ENCODE assay signal across 8 mouse cellular contexts in genomic region chr17:29494062-29494731, GRCm38 (mm10). TPM values are rescaled to one million over a fixed set of nuclear protein-coding genes. Genes with fewer than 3 reads are reported as not detected.
DNase-seq lines count a peak whose midpoint lies in the region; ATAC-seq and TF ChIP-seq lines count a peak whose summit lies in the region.
"Had no signal": no experiment of that assay in that cellular context is flagged by ENCODE, and none has a peak within 500 bp of the region (broad histone marks: within the 10 kb centered on the region; RNA-seq: fewer than 3 reads in every experiment).

No protein-coding gene starts in this region.

- H3K4me2 ChIP-seq in hindbrain, embryonic 13.5 days: no peak overlapping the region
- H3K4me2 ChIP-seq in hindbrain, embryonic 14.5 days (replicated peaks): no peak overlapping the region
- H3K4me2 ChIP-seq in CH12.LX (ENCODE audit: insufficient read depth, low read depth, poor library complexity, severe bottlenecking): peak overlapping the region; percentile 84
- H3K4me2 ChIP-seq in liver, postnatal 0 days (ENCODE audit: low read depth, low read length): peak overlapping the region; percentile 89
- no peak overlapping the region for H3K4me2 ChIP-seq in kidney, embryonic 14.5 days (replicated peaks; ENCODE audit: low read depth, low read length)

- TF ChIP-seq EP300 in CH12.LX (IDR thresholded peaks at IDR 0.05; ENCODE audit: low read length): peak; percentile 75
- no peak for TF ChIP-seq EP300 in liver, postnatal 0 days (IDR thresholded peaks at IDR 0.05; ENCODE audit: low read depth)

- no peak overlapping the region for H3K4me3 ChIP-seq in hindbrain, embryonic 13.5 days
- no peak overlapping the region for H3K4me3 ChIP-seq in hindbrain, embryonic 14.5 days (replicated peaks; ENCODE audit: low read length)
- H3K4me3 ChIP-seq in CH12.LX (replicated peaks in 1 of 3; ENCODE audit: low read depth in 2 of 3, low read length in 2 of 3, poor library complexity in 1 of 3): peak overlapping the region; percentile 71 to 93 (median 85)
- peak overlapping the region; percentile 96 for H3K4me3 ChIP-seq in liver, postnatal 0 days (ENCODE audit: low read depth, low read length)
- no peak overlapping the region for H3K4me3 ChIP-seq in kidney, embryonic 14.5 days (ENCODE audit: low read length)

- in situ Hi-C loops in CH12.LX (cut with MboI; ENCODE audit: low pct_ligation_motif_present, low pct_unique_long_range_greater_than_20kb, low sequenced_read_pairs): loop anchor here (5.0 kb wide), 1 partner anchor 97 kb away; no protein-coding TSS in a partner anchor

- peaks cover 34% of the 10 kb centered on the region for H3K4me1 ChIP-seq in hindbrain, embryonic 13.5 days (replicated peaks)
- H3K4me1 ChIP-seq in hindbrain, embryonic 14.5 days (replicated peaks; ENCODE audit: control insufficient read depth, insufficient read depth, low read length): peaks cover 13% of the 10 kb centered on the region
- peaks cover 11 to 28% of the 10 kb centered on the region in 2 experiments for H3K4me1 ChIP-seq in CH12.LX (ENCODE audit: control insufficient read depth in 1 of 2, insufficient read depth in 2 of 2)
- peaks cover 34% of the 10 kb centered on the region for H3K4me1 ChIP-seq in liver, postnatal 0 days (ENCODE audit: insufficient read depth)
- peaks cover 11% of the 10 kb centered on the region; the same call in 1 of the 2 replicates for H3K4me1 ChIP-seq in kidney, embryonic 14.5 days (ENCODE audit: control insufficient read depth, insufficient read depth, low read length)

- no peaks in the 10 kb centered on the region for H3K9me3 ChIP-seq in hindbrain, embryonic 13.5 days
- H3K9me3 ChIP-seq in hindbrain, embryonic 14.5 days (ENCODE audit: control insufficient read depth, low read length): no peaks in the 10 kb centered on the region
- H3K9me3 ChIP-seq in CH12.LX (replicated peaks; ENCODE audit: low read length): no peaks in the 10 kb centered on the region
- H3K9me3 ChIP-seq in liver, postnatal 0 days (ENCODE audit: low read length): no peaks in the 10 kb centered on the region
- no peaks in the 10 kb centered on the region for H3K9me3 ChIP-seq in kidney, embryonic 14.5 days (ENCODE audit: control insufficient read depth, low read length)

- H3K79me2 ChIP-seq in CH12.LX (replicated peaks; ENCODE audit: control insufficient read depth, extremely low read depth, insufficient read depth, poor library complexity, severe bottlenecking): peaks cover 46% of the 10 kb centered on the region

- no peaks in the 10 kb centered on the region for H3K27me3 ChIP-seq in hindbrain, embryonic 13.5 days
- H3K27me3 ChIP-seq in hindbrain, embryonic 14.5 days (ENCODE audit: control insufficient read depth, insufficient read depth, low read length): no peaks in the 10 kb centered on the region
- H3K27me3 ChIP-seq in CH12.LX (replicated peaks): no peaks in the 10 kb centered on the region
- H3K27me3 ChIP-seq in liver, postnatal 0 days (ENCODE audit: insufficient read depth, low read length): no peaks in the 10 kb centered on the region
- H3K27me3 ChIP-seq in kidney, embryonic 14.5 days (ENCODE audit: control insufficient read depth, insufficient read depth, low read length): no peaks in the 10 kb centered on the region

- WGBS in hindbrain, embryonic 13.5 days: 56% methylated on average over 10 of the region's 10 CpGs
- 61% methylated on average over 10 of the region's 10 CpGs for WGBS in hindbrain, embryonic 14.5 days
- 45% methylated on average over 10 of the region's 10 CpGs for WGBS in liver, postnatal 0 days (ENCODE audit: insufficient replicate concordance)
- 71% methylated on average over 10 of the region's 10 CpGs for WGBS in kidney, embryonic 14.5 days

- H3K9ac ChIP-seq in hindbrain, embryonic 13.5 days: peak overlapping the region; percentile 35
- no peak overlapping the region for H3K9ac ChIP-seq in hindbrain, embryonic 14.5 days
- H3K9ac ChIP-seq in CH12.LX (ENCODE audit: insufficient read depth, low read depth): peak overlapping the region; percentile 96
- H3K9ac ChIP-seq in liver, postnatal 0 days (replicated peaks): peak overlapping the region; percentile 100
- H3K9ac ChIP-seq in kidney, embryonic 14.5 days (ENCODE audit: low read depth, low read length): no peak overlapping the region

- TF ChIP-seq CTCF in CH12.LX (conservative IDR thresholded peaks at IDR 0.05 in 1 of 2, IDR thresholded peaks at IDR 0.05 in 1 of 2; ENCODE audit: low read depth in 2 of 2, low read length in 2 of 2): no peak
- TF ChIP-seq CTCF in liver, postnatal 0 days (IDR thresholded peaks at IDR 0.05; ENCODE audit: low read depth): no peak

- no peak for ATAC-seq in hindbrain, embryonic 13.5 days (ENCODE audit: low FRiP score)
- ATAC-seq in hindbrain, embryonic 14.5 days (ENCODE audit: low FRiP score): no peak
- no peak for ATAC-seq in liver, postnatal 0 days
- no peak for ATAC-seq in kidney, embryonic 14.5 days (ENCODE audit: low FRiP score, low TSS enrichment)

- no peak overlapping the region for H3K27ac ChIP-seq in hindbrain, embryonic 13.5 days
- no peak overlapping the region for H3K27ac ChIP-seq in hindbrain, embryonic 14.5 days
- peak overlapping the region; percentile 99 for H3K27ac ChIP-seq in CH12.LX (ENCODE audit: insufficient read depth, low read depth)
- H3K27ac ChIP-seq in liver, postnatal 0 days (ENCODE audit: low read depth): peak overlapping the region; percentile 99
- no peak overlapping the region for H3K27ac ChIP-seq in kidney, embryonic 14.5 days (ENCODE audit: low read depth, low read length)

- DNase-seq in hindbrain, embryonic 14.5 days (ENCODE audit: low spot score): no peak
- DNase-seq in CH12.LX (ENCODE audit: extremely low read depth) (peak; percentile 93), ZHBTc4 (ENCODE audit: low read depth, low spot score) (peak; percentile 87)
- peak; percentile 34 for DNase-seq in liver, postnatal 0 days
- DNase-seq in testis, postnatal 14 days (ENCODE audit: low spot score): no peak
- DNase-seq: layer of hippocampus, adult 9-11 months had no signal

- dilution Hi-C loops in CH12.LX (cut with MboI; ENCODE audit: extremely low pct_ligation_motif_present, extremely low pct_unique_long_range_greater_than_20kb, low sequenced_read_pairs): no loop called here

- H3K36me3 ChIP-seq in hindbrain, embryonic 13.5 days: peaks cover 11% of the 10 kb centered on the region
- H3K36me3 ChIP-seq in hindbrain, embryonic 14.5 days (replicated peaks; ENCODE audit: control insufficient read depth, insufficient read depth): peaks cover 12% of the 10 kb centered on the region
- H3K36me3 ChIP-seq in CH12.LX (replicated peaks in 1 of 2; ENCODE audit: control insufficient read depth in 1 of 2, insufficient read depth in 1 of 2, low read length in 1 of 2): peaks cover 17 to 47% of the 10 kb centered on the region in 2 experiments
- peaks cover 34% of the 10 kb centered on the region for H3K36me3 ChIP-seq in liver, postnatal 0 days (replicated peaks; ENCODE audit: insufficient read depth, low read length)
- peaks cover 19% of the 10 kb centered on the region for H3K36me3 ChIP-seq in kidney, embryonic 14.5 days (ENCODE audit: control insufficient read depth, insufficient read depth, low read length)

- TF ChIP-seq POLR2A in CH12.LX (IDR thresholded peaks at IDR 0.05; ENCODE audit: low read depth, low read length): peak; percentile 62

- no peak; the same call in 1 of the 2 replicates for TF ChIP-seq RAD21 in CH12.LX (IDR thresholded peaks at IDR 0.05; ENCODE audit: low read depth, low read length)

TF ChIP-seq in CH12.LX, 34 proteins besides CTCF, POLR2A, EP300 and RAD21 (continues in another document):
- TF ChIP-seq ETS1 (conservative IDR thresholded peaks at IDR 0.05; ENCODE audit: low read depth, low read length): peak; percentile 98
- TF ChIP-seq ZNF384 (IDR thresholded peaks at IDR 0.05; ENCODE audit: low read depth, low read length): peak; percentile 88
- TF ChIP-seq JUN (IDR thresholded peaks at IDR 0.05; ENCODE audit: insufficient read depth, low read depth, low read length): no peak

RNA-seq across cellular contexts. Expression of gene Pim1, which starts 3.6 kb away (rescaled TPM):
- 12.7 and 13.8 TPM in 2 replicates for polyA plus RNA-seq in hindbrain, embryonic 13.5 days (2015; fragmentation: Nextera tagmentation; extraction: Ambion mirVana)
- 6.4 and 7.8 TPM in 2 replicates for polyA plus RNA-seq in hindbrain, embryonic 14.5 days (2014; fragmentation: Nextera tagmentation; extraction: Ambion mirVana)
- total RNA-seq in CH12.LX (2012; rRNA removed): 141 and 178 TPM in 2 replicates
- total RNA-seq in CH12.LX (2014; rRNA removed): 72.7 and 75.8 TPM in 2 replicates
- 121 and 133 TPM in 2 replicates for polyA plus RNA-seq in CH12.LX (2012; ENCODE audit: insufficient read length, low read depth)
- polyA plus RNA-seq in liver, postnatal 0 days (2015; fragmentation: Nextera tagmentation; extraction: Ambion mirVana): 35.6 and 57.1 TPM in 2 replicates
- polyA plus RNA-seq in kidney, embryonic 14.5 days (2014; fragmentation: Nextera tagmentation; extraction: Ambion mirVana): 12.6 and 15.6 TPM in 2 replicates

RNA-seq across cellular contexts. Expression of gene Gm17657, which starts 55.2 kb away (rescaled TPM):
- polyA plus RNA-seq in hindbrain, embryonic 13.5 days (2015; fragmentation: Nextera tagmentation; extraction: Ambion mirVana): not detected in 2 replicates
- polyA plus RNA-seq in hindbrain, embryonic 14.5 days (2014; fragmentation: Nextera tagmentation; extraction: Ambion mirVana): not detected in 2 replicates
- total RNA-seq in CH12.LX (2012; rRNA removed): 0.21 and 0.50 TPM in 2 replicates
- not detected in 2 replicates for total RNA-seq in CH12.LX (2014; rRNA removed)
- polyA plus RNA-seq in CH12.LX (2012; ENCODE audit: insufficient read length, low read depth): 0.16 and 0.20 TPM in 2 replicates
- polyA plus RNA-seq in liver, postnatal 0 days (2015; fragmentation: Nextera tagmentation; extraction: Ambion mirVana): not detected in 2 replicates
- not detected in 2 replicates for polyA plus RNA-seq in kidney, embryonic 14.5 days (2014; fragmentation: Nextera tagmentation; extraction: Ambion mirVana)

RNA-seq across cellular contexts. Expression of gene Tbc1d22b, which starts 55.4 kb away (rescaled TPM):
- polyA plus RNA-seq in hindbrain, embryonic 13.5 days (2015; fragmentation: Nextera tagmentation; extraction: Ambion mirVana): 22.1 and 22.8 TPM in 2 replicates
- polyA plus RNA-seq in hindbrain, embryonic 14.5 days (2014; fragmentation: Nextera tagmentation; extraction: Ambion mirVana): 27.8 and 30.5 TPM in 2 replicates
- 6.6 and 7.3 TPM in 2 replicates for total RNA-seq in CH12.LX (2012; rRNA removed)
- total RNA-seq in CH12.LX (2014; rRNA removed): 3.1 and 3.8 TPM in 2 replicates
- 13.4 and 17.3 TPM in 2 replicates for polyA plus RNA-seq in CH12.LX (2012; ENCODE audit: insufficient read length, low read depth)
- 1.9 and 2.1 TPM in 2 replicates for polyA plus RNA-seq in liver, postnatal 0 days (2015; fragmentation: Nextera tagmentation; extraction: Ambion mirVana)
- 11.5 and 18.5 TPM in 2 replicates for polyA plus RNA-seq in kidney, embryonic 14.5 days (2014; fragmentation: Nextera tagmentation; extraction: Ambion mirVana)

RNA-seq across cellular contexts. Expression of gene Tmem217, which starts 58.0 kb away (rescaled TPM):
- 1.6 and 1.8 TPM in 2 replicates for polyA plus RNA-seq in hindbrain, embryonic 13.5 days (2015; fragmentation: Nextera tagmentation; extraction: Ambion mirVana)
- 0.50 and 0.53 TPM in 2 replicates for polyA plus RNA-seq in hindbrain, embryonic 14.5 days (2014; fragmentation: Nextera tagmentation; extraction: Ambion mirVana)
- 0.76 and 0.97 TPM in 2 replicates for total RNA-seq in CH12.LX (2012; rRNA removed)
- total RNA-seq in CH12.LX (2014; rRNA removed): not detected in 2 replicates
- 0.26 TPM in 1 of 2 replicates, not detected in the other for polyA plus RNA-seq in CH12.LX (2012; ENCODE audit: insufficient read length, low read depth)
- not detected in 2 replicates for polyA plus RNA-seq in liver, postnatal 0 days (2015; fragmentation: Nextera tagmentation; extraction: Ambion mirVana)
- polyA plus RNA-seq in kidney, embryonic 14.5 days (2014; fragmentation: Nextera tagmentation; extraction: Ambion mirVana): 0.42 and 0.76 TPM in 2 replicates

Comparison
In these comparisons a context has a peak if more than half of its experiments do, and no peak if none do; other contexts are left out.
1. H3K9ac ChIP-seq: peak in hindbrain, embryonic 13.5 days (single experiment), CH12.LX (single experiment) and liver, postnatal 0 days (single experiment); none in hindbrain, embryonic 14.5 days (single experiment) and kidney, embryonic 14.5 days (single experiment).
2. H3K27ac ChIP-seq: peak in CH12.LX (single experiment) and liver, postnatal 0 days (single experiment); none in hindbrain, embryonic 13.5 days (single experiment), hindbrain, embryonic 14.5 days (single experiment) and kidney, embryonic 14.5 days (single experiment).
3. H3K4me2 ChIP-seq: peak in CH12.LX (single experiment) and liver, postnatal 0 days (single experiment); none in hindbrain, embryonic 13.5 days (single experiment), hindbrain, embryonic 14.5 days (single experiment) and kidney, embryonic 14.5 days (single experiment).
4. H3K4me3 ChIP-seq: peak in CH12.LX (3 of 3) and liver, postnatal 0 days (single experiment); none in hindbrain, embryonic 13.5 days (single experiment), hindbrain, embryonic 14.5 days (single experiment) and kidney, embryonic 14.5 days (single experiment).
5. DNase-seq: peak in CH12.LX (single experiment), ZHBTc4 (single experiment) and liver, postnatal 0 days (single experiment); none in hindbrain, embryonic 14.5 days (single experiment) and testis, postnatal 14 days (single experiment).